Mouse (Mus musculus) right cerebral cortex, postnatal 10 days (tissue): Measurements from ENCODE around the gene Mrpl51.
A peak's percentile ranks its signal among the peaks of the same experiment; 100 is the strongest.

Source experiments
- DNase-seq, 2 experiments: peaks; one replicate each; pipeline ENCODE4 v3.0.0; 2021; ENCODE audit warnings: low spot score in 2 of 2

Mrpl51 gene

DNA sequence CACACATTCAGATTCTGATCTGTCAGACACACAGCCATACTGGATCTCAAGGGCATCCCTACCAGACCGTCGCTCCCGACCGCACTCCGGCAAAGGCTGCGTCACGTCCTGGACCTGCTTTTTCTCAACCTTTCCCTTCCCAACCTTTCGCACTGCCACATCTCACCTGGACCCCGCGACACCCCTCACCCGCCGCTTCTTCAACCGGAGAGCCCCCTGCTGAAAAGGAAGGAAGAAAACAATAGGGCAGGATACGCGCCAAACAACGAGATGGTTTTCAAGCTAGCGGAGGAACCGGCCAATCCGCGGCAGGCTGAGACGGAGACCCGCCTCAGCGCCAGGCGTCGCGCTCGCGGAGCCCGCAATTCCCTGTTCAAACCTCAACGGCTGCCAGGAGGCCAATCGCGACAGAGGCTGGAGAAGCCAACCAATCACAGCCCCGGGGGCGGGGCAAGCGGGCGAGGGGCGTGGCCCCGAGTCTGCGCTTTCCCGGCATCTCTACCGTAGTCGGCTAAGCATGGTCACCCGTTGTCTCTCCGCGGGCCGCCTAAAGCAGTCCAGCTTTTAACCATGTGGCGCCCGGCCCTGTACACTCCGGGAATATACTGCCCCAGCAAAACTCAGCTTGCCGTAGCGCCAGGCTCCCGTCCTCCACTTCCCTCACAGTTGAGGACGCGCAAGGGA is at the start of gene Mrpl51, which contains the start of gene Ncapd2:
Gene Mrpl51, plus strand, starts transcription at position 470 of the 684 bp plus-strand sequence.
Gene Ncapd2, minus strand, starts transcription at position 370 of the 684 bp plus-strand sequence.
- peak; percentile 99 for DNase-seq

DNA sequence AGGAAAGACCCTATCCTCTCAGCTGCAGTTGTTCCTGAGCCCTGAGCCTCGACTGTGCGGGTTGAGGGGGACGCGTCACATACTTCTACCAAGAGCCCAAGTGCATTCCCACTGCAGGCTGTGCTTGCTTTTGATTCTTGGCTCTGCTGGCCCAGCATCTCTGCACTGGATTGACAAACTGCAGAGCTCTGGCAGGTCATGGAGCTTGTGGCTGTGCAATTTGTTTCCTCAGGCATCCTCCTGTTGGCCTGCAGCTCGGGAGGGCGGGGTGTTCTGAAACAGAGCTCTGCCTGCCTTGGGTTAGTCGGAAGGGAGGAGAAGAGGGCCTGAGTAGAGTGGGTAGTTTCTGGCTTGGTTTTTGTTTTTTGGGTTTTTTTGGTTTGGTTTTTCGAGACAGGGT is 49.2 kb upstream of the Mrpl51 start:
- no peak for DNase-seq

DNA sequence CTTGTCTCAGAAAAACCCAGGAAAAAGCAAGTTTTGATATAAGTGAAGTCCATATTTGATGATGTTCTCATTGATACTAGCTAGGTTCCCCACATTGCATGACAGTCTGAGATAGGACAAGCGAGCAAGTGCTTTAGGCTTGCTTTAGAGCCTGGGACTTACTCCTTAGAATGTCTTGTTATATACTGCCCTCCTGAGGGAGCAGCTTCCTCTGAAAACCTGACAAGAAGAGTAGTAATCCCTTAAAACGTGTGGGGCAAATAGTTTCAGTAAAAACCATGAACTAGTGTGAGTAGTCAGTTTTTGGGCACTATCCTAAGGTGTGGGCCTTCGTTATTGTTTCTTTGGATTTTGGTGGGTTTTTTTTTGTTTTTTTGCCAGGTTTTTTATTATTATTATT is 48.5 kb upstream of the Mrpl51 start:
- no peak for DNase-seq

DNA sequence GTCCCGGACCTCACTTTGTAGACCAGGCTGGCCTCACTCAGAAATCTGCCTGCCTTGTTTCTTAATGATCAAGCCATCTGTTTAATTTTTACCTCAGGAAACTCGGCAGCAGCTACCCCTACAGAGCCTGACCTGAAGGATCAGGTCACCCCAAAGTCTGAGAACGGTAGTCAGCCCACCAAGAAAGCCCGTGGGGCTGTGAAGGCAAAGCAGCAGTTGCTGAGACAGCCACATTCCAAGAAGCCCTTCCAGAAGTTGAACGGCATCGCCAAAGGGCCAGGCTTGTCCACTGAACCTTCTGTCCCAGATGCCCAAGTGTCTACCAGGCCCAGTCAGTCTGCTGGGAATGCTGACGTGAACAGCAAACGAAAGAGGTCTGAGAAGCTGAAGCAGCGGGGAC is 47.7 kb upstream of the Mrpl51 start:
- no peak for DNase-seq

DNA sequence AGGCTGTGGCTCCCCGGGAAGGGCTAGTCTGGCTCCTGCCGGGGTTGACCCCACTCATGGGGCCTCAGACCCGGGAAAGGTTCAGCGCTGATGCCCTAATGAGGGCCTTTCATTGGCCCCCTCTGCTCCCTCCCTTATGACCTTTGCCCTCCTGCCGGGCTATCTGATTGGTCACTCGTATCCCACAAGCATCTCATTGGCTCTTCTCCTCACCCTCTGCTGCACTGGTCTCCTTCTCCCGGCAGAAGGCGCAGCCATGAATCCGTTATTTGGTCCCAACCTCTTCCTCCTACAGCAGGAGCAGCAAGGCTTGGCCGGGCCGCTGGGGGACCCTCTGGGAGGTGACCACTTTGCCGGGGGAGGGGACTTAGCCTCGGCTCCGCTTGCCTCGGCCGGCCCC is 46.6 kb upstream of the Mrpl51 start, which contains the start of gene Iffo1:
Gene Iffo1, plus strand, starts transcription at position 241 of the 400 bp plus-strand sequence.
- DNase-seq, result peak; percentile 96 to 98

DNA sequence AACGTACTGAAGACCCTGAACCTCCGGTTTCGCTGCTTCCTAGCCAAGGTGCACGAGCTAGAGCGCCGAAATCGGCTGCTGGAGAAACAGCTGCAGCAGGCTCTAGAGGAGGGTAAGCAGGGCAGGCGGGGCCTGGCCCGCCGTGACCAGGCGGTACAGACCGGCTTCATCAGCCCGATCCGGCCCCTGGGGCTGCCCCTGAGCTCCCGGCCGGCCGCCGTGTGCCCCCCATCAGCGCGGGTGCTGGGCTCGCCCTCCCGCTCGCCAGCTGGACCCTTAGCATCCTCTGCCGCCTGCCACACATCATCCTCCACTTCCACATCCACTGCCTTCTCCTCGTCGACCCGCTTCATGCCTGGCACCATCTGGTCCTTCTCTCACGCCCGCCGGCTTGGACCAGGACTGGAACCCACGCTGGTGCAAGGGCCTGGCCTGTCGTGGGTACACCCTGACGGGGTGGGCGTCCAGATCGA is 46.1 kb upstream of the Mrpl51 start:
- DNase-seq, result no peak

DNA sequence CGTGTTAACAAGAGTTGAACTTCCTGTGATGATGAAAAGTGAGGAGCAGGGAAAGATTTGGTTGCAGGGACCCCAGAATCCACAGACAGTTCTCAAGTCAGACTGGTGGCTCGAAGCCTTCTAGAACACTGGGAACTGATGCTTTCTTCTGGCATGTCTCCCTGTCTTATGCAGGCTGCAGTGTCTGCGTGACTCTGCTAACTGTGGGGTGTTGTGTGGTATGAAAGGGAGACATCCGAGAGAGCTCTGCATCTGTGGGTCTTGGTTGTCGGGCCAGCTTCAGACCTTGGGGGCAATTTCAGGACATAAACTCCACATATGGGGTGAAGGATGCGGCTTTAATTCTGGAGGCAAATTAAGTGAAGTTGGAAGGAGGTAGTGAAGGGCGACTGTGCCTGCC is 45.5 kb upstream of the Mrpl51 start:
- no peak for DNase-seq

DNA sequence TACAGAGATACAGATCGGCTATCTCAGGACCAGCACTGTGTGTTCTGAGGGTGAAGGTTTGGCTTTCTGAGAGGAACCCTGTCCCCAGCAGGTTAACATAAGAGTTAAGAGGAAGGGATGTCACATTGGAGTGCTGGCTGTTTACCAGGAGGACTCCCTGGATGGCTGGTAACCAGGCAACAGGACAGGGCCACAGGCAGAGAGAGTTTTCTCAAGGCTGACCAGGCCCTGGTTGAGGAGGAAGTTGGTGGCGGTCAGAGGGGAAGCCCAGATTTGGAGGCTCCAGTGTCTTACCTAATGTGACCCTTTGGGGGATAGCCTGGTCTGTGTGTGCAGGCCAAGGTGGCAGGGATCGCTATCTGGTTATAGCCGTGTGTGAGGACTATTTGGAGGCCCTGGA is 44.8 kb upstream of the Mrpl51 start:
- DNase-seq, result peak in 1 of 2 experiments; percentile 78

DNA sequence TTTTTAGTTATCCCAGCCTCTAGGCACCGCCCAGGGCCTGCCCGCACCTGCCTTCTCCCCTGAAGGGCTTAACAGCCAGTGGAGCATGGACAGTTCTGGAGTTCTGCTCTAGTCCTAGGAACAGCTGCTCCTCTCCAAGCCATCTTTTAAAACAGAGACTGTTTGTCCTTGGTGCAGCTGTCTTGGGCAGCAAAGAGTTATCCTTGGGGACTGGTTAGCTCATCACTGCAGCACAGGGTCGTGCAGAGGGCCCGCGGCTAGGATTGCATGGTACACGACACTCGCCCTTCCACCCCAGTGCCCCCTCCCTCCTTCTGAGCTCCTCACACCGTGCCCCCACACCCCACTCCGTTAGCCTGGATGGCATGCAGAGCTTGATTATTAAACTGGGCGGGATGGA is 44.3 kb upstream of the Mrpl51 start:
- DNase-seq, result no peak

DNA sequence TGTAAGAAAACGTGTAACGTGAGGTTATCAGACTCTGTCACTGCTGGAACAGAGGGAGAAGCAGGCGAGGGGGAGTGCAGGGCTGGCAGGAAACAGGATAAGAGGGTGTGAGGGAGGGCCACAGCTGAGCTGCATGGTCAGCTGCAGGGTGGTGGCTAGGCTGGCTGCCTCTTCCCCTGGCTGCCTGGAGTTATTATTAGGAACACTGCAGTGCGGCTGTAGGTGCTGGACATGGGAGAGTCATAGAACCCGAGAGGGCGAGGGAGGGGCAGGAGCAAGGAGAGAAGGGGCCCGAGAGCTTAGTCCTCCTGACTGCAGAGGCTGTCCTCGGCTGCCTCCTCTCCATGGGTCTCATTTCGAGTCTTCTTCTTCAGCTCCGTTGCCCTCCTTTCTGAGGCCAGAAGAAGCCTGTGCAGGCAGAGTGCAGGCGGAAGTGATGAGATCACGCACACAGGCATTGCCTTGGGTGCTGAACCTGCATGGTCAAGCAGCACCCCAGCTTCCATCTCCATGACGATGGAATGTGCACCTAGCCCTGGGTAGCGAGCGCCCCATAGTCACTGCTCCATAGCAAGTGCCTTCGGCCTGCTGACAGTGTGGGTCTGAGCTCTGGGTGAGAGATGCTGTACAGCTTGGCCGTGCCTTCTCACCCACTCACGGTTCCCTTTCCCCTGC is 43.2 kb upstream of the Mrpl51 start:
- no peak for DNase-seq

DNA sequence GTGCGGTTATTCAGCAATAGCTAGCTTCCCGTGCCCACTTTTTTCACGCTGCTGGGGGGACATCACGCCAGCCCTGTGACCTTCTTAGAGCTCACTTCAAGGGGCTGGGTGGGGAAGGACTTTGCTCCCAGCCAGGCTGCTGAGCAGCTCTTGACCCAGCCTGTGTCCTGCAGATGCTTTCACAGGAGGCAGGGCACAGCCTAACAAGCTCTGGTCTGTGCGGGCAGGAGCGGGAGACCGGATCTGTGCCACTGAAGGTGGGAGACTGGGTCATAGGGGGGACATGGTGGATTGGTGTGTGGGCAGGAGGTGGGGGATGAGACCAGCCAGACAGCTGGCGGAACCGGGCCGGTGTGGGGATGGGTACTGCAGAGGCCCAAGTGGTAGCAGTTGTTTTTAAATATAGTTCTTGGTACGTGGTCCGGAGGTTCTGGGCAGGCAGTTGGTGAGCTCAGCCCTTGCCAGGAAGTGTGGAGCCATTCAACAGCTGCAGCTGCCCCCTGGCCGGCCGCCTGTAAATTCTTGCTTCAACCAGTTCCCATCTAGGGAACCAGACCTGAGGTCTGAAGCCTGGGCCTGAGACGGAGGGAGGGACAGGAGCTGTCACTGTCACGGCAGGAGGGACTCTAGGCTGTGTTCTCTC is 42.6 kb upstream of the Mrpl51 start:
- peak; percentile 81 to 84 for DNase-seq

DNA sequence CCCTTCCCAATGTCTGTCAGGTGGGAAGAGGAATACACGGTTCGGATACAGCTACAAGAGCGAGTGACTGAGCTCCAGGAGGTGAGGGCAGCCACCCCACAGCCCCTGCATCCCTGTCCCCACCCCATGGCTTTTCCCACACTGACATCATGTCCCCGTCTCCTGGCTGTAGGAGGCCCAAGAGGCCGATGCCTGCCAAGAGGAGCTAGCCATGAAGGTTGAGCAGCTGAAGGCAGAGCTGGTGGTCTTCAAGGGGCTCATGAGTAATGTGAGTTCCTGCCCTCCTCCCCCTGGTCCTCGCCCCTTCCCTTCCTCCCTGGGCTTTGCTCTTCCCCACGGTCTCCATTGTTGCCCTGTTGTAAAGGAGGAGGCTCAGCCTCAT is 42.0 kb upstream of the Mrpl51 start:
- no peak for DNase-seq

DNA sequence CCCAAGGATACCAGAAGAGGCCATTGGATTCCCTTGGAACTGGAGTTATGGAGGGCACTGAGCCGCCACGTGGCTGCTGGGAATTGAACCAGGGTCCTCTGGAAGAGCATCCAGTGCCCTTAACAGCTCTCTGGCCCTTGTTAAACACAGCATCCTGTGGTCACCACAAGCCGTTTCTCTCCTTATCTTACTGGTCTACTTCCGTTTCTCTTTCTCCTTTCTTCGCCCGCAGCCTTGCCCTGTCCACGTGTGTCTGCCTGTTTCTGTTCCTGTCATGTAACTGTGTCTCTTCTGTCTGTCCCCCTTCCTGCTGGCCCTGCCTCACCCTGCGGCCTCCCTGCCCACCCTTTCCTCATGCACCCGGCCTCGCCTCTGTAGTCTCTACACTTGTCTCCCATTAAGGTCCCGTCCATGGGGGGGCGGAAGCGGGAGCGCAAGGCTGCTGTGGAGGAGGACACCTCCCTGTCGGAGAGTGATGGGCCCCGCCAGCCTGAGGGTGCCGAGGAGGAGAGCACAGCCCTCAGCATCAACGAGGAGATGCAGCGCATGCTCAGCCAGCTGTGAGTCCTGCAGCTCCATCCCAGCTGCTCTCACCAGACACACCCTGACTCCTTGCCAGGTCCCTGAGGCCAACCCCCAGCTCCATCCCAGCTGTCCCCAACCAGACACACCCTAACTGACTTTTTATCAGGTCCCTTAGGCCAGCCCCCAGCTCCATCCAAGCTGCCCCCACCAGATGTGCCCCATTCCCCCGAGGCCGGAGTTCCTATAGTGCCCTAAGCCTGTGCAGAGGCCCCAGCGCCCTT is 39.2 kb upstream of the Mrpl51 start:
- DNase-seq, result no peak

DNA sequence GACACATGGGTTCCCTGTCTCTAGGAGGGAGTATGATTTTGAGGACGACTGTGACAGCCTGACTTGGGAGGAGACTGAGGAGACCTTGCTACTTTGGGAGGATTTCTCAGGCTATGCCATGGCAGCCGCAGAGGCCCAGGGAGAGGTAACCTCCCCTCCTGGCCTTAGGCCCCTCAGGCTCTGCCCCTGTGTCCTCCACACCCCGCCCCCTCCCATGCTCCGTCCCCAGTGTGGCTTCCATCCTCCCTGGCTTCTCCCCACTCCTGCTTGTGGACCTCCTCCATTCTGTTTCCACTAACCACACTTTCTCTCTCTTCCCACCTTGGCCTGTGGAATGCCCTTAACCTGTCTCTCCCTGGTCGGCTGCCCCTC is 38.6 kb upstream of the Mrpl51 start:
- no peak for DNase-seq

DNA sequence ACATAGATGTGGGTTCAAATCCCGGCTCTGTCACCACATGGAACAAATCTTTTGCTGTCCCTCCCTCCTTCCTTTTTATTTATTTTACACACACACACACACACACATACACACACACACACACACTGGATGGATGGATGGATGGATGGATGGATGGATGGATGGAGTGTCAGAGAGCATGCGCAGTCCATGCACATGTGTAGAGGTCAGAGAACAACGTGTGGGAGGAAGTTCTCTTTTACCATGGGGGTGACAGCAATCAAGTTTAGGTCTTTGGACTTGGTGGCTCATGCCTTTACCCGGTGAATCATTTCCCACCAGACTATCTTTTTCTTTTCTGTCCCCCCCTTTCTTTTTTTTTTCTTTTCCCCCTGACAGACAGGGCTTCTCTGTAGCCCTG is 37.9 kb upstream of the Mrpl51 start:
- no peak for DNase-seq

DNA sequence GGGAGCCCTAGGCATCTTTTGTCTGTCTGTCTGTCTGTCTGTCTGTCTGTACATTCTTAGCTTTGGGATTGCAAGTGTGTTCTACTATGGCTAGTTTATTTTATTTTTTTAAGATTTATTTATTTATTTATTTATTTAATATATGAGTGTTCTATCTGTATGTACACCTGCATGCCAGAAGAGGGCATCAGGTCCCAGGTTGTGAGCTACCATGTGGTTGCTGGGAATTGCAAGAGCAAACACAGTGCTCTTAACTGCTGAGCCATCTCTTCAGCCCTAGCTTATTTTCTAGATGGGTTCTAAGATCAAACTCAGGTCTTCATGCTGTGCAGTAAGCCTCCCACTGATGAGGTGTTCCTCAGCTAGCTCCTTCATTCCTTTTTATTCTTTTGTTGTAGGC is 37.1 kb upstream of the Mrpl51 start:
- DNase-seq, result no peak

DNA sequence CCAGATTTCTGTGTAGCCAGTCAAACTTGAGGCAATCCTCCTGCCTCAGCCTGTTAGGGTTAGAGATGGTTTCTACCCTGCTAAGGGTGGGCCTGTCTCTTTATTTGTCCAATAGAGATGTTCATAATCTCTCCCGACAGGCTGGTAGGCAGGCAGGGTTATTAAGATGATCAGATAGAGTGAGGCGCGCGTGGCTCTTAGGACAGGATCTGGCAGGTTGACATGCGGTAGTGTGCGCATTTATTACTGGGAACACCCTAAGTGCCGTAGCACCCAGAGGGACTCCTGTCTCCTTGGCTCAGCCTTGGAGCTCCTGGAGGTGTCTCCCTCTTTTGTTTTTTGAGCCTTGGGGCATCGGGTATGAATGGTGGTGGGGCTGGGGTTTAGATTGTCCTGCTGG is 36.3 kb upstream of the Mrpl51 start:
- no peak for DNase-seq

DNA sequence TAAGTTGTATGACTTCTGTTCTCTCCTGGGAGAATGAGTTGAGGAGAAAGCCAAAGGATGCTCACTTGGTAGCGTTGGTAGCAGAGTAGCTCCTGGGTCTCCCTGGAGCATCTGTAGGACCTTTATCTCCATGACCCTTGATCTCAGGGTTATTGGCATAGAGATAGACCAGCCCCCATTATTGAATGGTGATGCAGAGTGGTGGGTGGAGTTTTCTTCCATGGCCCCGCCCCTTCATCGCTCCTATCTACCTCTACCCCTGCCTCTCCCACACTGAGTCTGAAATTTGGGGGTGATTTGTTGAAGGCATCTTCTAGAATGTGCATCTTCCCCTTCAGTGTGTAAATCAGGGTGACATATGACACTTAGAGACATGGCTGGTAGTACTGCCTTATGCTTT is 35.1 kb upstream of the Mrpl51 start:
- DNase-seq, result no peak

DNA sequence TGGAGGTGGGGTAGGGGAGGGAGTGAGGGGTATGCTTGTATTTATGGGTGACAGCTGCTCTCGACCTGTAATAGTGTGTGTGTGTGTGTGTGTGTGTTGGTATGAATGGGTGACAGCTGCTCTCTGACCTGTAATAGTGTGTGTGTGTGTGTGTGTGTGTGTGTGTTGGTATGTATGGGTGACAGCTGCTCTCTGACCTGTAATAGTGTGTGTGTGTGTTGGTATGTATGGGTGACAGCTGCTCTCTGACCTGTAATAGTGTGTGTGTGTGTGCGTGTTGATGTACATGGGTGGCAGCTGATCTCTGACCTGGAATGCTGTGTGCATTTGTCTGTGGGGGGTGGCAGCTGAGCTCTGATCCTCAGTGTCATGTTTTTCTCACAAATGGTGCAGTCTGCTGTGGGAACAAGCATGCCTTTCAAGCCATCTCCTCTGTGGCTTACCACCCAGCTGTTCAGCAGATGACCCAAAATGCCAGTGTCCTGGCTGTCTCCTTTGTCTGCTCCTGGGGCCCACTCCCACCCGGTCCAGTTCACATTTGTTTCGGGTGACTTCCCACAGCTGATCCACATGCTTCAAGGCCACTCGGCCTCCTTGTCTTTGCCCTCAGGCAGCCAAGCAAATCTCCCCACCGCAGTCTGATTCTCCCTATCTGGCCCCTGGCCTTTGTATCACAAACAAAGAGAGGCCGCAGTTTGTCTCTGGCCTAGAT is 34.5 kb upstream of the Mrpl51 start:
- no peak for DNase-seq

DNA sequence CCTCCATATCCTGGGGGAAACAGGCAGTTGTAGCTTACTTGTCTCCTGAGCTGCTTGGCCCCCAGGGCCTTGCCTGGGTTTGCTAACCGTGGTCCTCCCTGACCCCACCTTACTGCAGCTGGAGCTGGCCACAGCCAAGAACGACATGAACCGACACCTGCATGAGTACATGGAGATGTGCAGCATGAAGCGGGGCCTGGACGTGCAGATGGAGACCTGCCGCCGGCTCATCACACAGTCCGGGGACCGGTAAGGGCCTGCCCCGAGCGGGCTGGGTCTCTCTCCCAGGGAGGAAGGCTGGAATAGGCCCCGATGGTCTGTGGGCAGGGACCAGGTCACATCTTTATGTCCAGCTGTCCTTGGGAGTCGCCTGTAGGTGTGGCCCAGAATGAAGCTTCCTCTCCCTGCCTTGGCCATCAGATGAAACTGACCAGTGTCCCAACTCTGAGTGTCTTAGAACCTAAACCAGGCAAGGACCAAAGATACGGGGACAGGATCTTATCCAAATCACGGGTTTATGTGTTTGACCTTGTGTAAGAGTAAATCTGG is 32.6 kb upstream of the Mrpl51 start:
- no peak for DNase-seq
